Mouse (Mus musculus): ENCODE measurements at regions not wholly inside any gene's neighbourhood (a gene's known extent, or its start where the extent isn't known, plus 50 kb on each side); places are given as distances from the start of the nearest gene placed in this dataset.

- in situ Hi-C loops (cut with MboI; ENCODE audit: low pct_ligation_motif_present, low pct_unique_long_range_greater_than_20kb, low sequenced_read_pairs) (no loop called here), dilution Hi-C loops (cut with MboI; ENCODE audit: extremely low pct_ligation_motif_present, extremely low pct_unique_long_range_greater_than_20kb, low sequenced_read_pairs) (no loop called here)
- H3K79me2 ChIP-seq (replicated peaks; ENCODE audit: control insufficient read depth, extremely low read depth, insufficient read depth, poor library complexity, severe bottlenecking): no peaks in the 10 kb centered on the region
Observed at GRCm38 (mm10) chr14:105403256-105403655, 144.9 kb downstream of the Ndfip2 start.

GRCm38 (mm10) chr14:105402556-105402955 lies 144.2 kb downstream of the Ndfip2 start:
- Histone ChIP-seq H3K79me2 (replicated peaks; ENCODE audit: control insufficient read depth, extremely low read depth, insufficient read depth, poor library complexity, severe bottlenecking) (no peaks in the 10 kb centered on the region), H3K4me2 (ENCODE audit: insufficient read depth, low read depth, poor library complexity, severe bottlenecking) (no peak overlapping the region), H3K9me3 (replicated peaks; ENCODE audit: low read length) (peaks cover 8% of the 10 kb centered on the region), H3K9ac (ENCODE audit: insufficient read depth, low read depth) (no peak overlapping the region), H3K4me1 (ENCODE audit: control insufficient read depth in 1 of 2, insufficient read depth in 2 of 2) (no peaks in the 10 kb centered on the region), H3K27ac (ENCODE audit: insufficient read depth, low read depth) (no peak overlapping the region), H3K36me3 (replicated peaks in 1 of 2; ENCODE audit: control insufficient read depth in 1 of 2, insufficient read depth in 1 of 2, low read length in 1 of 2) (no peaks in the 10 kb centered on the region), H3K4me3 (replicated peaks in 1 of 3; ENCODE audit: low read depth in 2 of 3, low read length in 2 of 3, poor library complexity in 1 of 3) (no peak overlapping the region), H3K27me3 (replicated peaks) (no peaks in the 10 kb centered on the region)
- dilution Hi-C loops (cut with MboI; ENCODE audit: extremely low pct_ligation_motif_present, extremely low pct_unique_long_range_greater_than_20kb, low sequenced_read_pairs) (no loop called here), in situ Hi-C loops (cut with MboI; ENCODE audit: low pct_ligation_motif_present, low pct_unique_long_range_greater_than_20kb, low sequenced_read_pairs) (no loop called here)
- DNase-seq (ENCODE audit: extremely low read depth): no peak
- TF ChIP-seq CHD1 (IDR thresholded peaks at IDR 0.05; ENCODE audit: low read depth, low read length) (no peak), IRF4 (IDR thresholded peaks at IDR 0.05; ENCODE audit: low read depth, low read length) (no peak), TCF12 (IDR thresholded peaks at IDR 0.05; ENCODE audit: low read depth, low read length) (no peak), NELFE (IDR thresholded peaks at IDR 0.05; ENCODE audit: low read depth, low read length) (no peak), BHLHE40 (IDR thresholded peaks at IDR 0.05; ENCODE audit: low read depth, low read length) (no peak), E2F4 (IDR thresholded peaks at IDR 0.05; ENCODE audit: insufficient replicate concordance, low read depth, low read length) (no peak), JUND (conservative IDR thresholded peaks at IDR 0.05; ENCODE audit: low read depth, low read length) (no peak), PAX5 (IDR thresholded peaks at IDR 0.05; ENCODE audit: low read length) (no peak), MEF2A (IDR thresholded peaks at IDR 0.05; ENCODE audit: borderline replicate concordance, low read depth, low read length) (no peak), ELF1 (IDR thresholded peaks at IDR 0.05; ENCODE audit: low read depth, low read length) (no peak), EP300 (IDR thresholded peaks at IDR 0.05; ENCODE audit: low read length) (no peak), KAT2A (IDR thresholded peaks at IDR 0.05; ENCODE audit: insufficient replicate concordance, low read length) (no peak), CHD2 (IDR thresholded peaks at IDR 0.05; ENCODE audit: low read length) (no peak), HCFC1 (IDR thresholded peaks at IDR 0.05; ENCODE audit: low read depth, low read length) (no peak), RCOR1 (conservative IDR thresholded peaks at IDR 0.05; ENCODE audit: low read depth, low read length) (no peak), NRF1 (IDR thresholded peaks at IDR 0.05; ENCODE audit: low read depth, low read length) (no peak), ZC3H11A (IDR thresholded peaks at IDR 0.05; ENCODE audit: low read depth, low read length) (no peak), MAX (IDR thresholded peaks at IDR 0.05; ENCODE audit: low read length) (no peak)

More at GRCm38 (mm10) chr14:105403256-105403655, 144.9 kb downstream of the Ndfip2 start:
- Histone ChIP-seq H3K36me3 (replicated peaks in 1 of 2; ENCODE audit: control insufficient read depth in 1 of 2, insufficient read depth in 1 of 2, low read length in 1 of 2) (no peaks in the 10 kb centered on the region), H3K4me1 (ENCODE audit: control insufficient read depth in 1 of 2, insufficient read depth in 2 of 2) (no peaks in the 10 kb centered on the region), H3K27me3 (replicated peaks) (no peaks in the 10 kb centered on the region), H3K27ac (ENCODE audit: insufficient read depth, low read depth) (no peak overlapping the region), H3K9ac (ENCODE audit: insufficient read depth, low read depth) (no peak overlapping the region), H3K4me3 (replicated peaks in 1 of 3; ENCODE audit: low read depth in 2 of 3, low read length in 2 of 3, poor library complexity in 1 of 3) (no peak overlapping the region), H3K4me2 (ENCODE audit: insufficient read depth, low read depth, poor library complexity, severe bottlenecking) (no peak overlapping the region), H3K9me3 (replicated peaks; ENCODE audit: low read length) (peaks cover 8% of the 10 kb centered on the region)
- no peak for DNase-seq (ENCODE audit: extremely low read depth)
- TF ChIP-seq E2F4 (IDR thresholded peaks at IDR 0.05; ENCODE audit: insufficient replicate concordance, low read depth, low read length): no peak
- TF ChIP-seq CHD2 (IDR thresholded peaks at IDR 0.05; ENCODE audit: low read length): no peak
- no peak for TF ChIP-seq KAT2A (IDR thresholded peaks at IDR 0.05; ENCODE audit: insufficient replicate concordance, low read length)
- TF ChIP-seq RAD21 (IDR thresholded peaks at IDR 0.05; ENCODE audit: low read depth, low read length): no peak

Data from CH12.LX (cell line).